Mouse (Mus musculus): ENCODE data around the gene Lpin3. TPM values are rescaled to one million over a fixed set of nuclear protein-coding genes. Genes with fewer than 3 reads are reported as not detected.

Gene Lpin3
- total and polyA plus RNA-seq, 3 experiments, result 1.1 TPM; not detected in 2

- Histone ChIP-seq H3K9me3 (replicated peaks; ENCODE audit: low read length) (no peaks in the 10 kb centered on the region), H3K9ac (ENCODE audit: insufficient read depth, low read depth) (no peak overlapping the region), H3K79me2 (replicated peaks; ENCODE audit: control insufficient read depth, extremely low read depth, insufficient read depth, poor library complexity, severe bottlenecking) (no peaks in the 10 kb centered on the region), H3K4me3 (replicated peaks in 1 of 3; ENCODE audit: low read depth in 2 of 3, low read length in 2 of 3, poor library complexity in 1 of 3) (no peak overlapping the region), H3K4me2 (ENCODE audit: insufficient read depth, low read depth, poor library complexity, severe bottlenecking) (no peak overlapping the region), H3K27me3 (replicated peaks) (no peaks in the 10 kb centered on the region), H3K36me3 (replicated peaks in 1 of 2; ENCODE audit: control insufficient read depth in 1 of 2, insufficient read depth in 1 of 2, low read length in 1 of 2) (no peaks in the 10 kb centered on the region), H3K27ac (ENCODE audit: insufficient read depth, low read depth) (no peak overlapping the region), H3K4me1 (ENCODE audit: control insufficient read depth in 1 of 2, insufficient read depth in 2 of 2) (no peaks in the 10 kb centered on the region)
- no peak for DNase-seq (ENCODE audit: extremely low read depth)
- dilution Hi-C loops (cut with MboI; ENCODE audit: extremely low pct_ligation_motif_present, extremely low pct_unique_long_range_greater_than_20kb, low sequenced_read_pairs), result no loop called here
- in situ Hi-C loops (cut with MboI; ENCODE audit: low pct_ligation_motif_present, low pct_unique_long_range_greater_than_20kb, low sequenced_read_pairs), result no loop called here
- TF ChIP-seq EP300 (IDR thresholded peaks at IDR 0.05; ENCODE audit: low read length) (no peak), CTCF (conservative IDR thresholded peaks at IDR 0.05 in 1 of 2, IDR thresholded peaks at IDR 0.05 in 1 of 2; ENCODE audit: low read depth in 2 of 2, low read length in 2 of 2) (peak in 1 of 2 experiments; percentile 27; a peak in 2 of 4 replicates), TBP (conservative IDR thresholded peaks at IDR 0.05; ENCODE audit: low read depth, low read length) (no peak), MAX (IDR thresholded peaks at IDR 0.05; ENCODE audit: low read length) (no peak), JUND (conservative IDR thresholded peaks at IDR 0.05; ENCODE audit: low read depth, low read length) (no peak), E2F4 (IDR thresholded peaks at IDR 0.05; ENCODE audit: insufficient replicate concordance, low read depth, low read length) (no peak), BHLHE40 (IDR thresholded peaks at IDR 0.05; ENCODE audit: low read depth, low read length) (no peak), ZNF384 (IDR thresholded peaks at IDR 0.05; ENCODE audit: low read depth, low read length) (no peak)
Observed at GRCm38 (mm10) chr2:160856359-160857102, 23.9 kb upstream of the Lpin3 start.

GRCm38 (mm10) chr2:160860363-160860762 lies 20.1 kb upstream of the Lpin3 start:
- Histone ChIP-seq H3K79me2 (replicated peaks; ENCODE audit: control insufficient read depth, extremely low read depth, insufficient read depth, poor library complexity, severe bottlenecking) (no peaks in the 10 kb centered on the region; the same call in 1 of the 2 replicates), H3K9ac (ENCODE audit: insufficient read depth, low read depth) (no peak overlapping the region), H3K4me3 (replicated peaks in 1 of 3; ENCODE audit: low read depth in 2 of 3, low read length in 2 of 3, poor library complexity in 1 of 3) (no peak overlapping the region), H3K9me3 (replicated peaks; ENCODE audit: low read length) (no peaks in the 10 kb centered on the region), H3K27me3 (replicated peaks) (no peaks in the 10 kb centered on the region), H3K4me2 (ENCODE audit: insufficient read depth, low read depth, poor library complexity, severe bottlenecking) (no peak overlapping the region), H3K27ac (ENCODE audit: insufficient read depth, low read depth) (no peak overlapping the region), H3K36me3 (replicated peaks in 1 of 2; ENCODE audit: control insufficient read depth in 1 of 2, insufficient read depth in 1 of 2, low read length in 1 of 2) (no peaks in the 10 kb centered on the region), H3K4me1 (ENCODE audit: control insufficient read depth in 1 of 2, insufficient read depth in 2 of 2) (peaks cover 0 to 6% of the 10 kb centered on the region in 2 experiments; a peak in 1 of 4 replicates)
- dilution Hi-C loops (cut with MboI; ENCODE audit: extremely low pct_ligation_motif_present, extremely low pct_unique_long_range_greater_than_20kb, low sequenced_read_pairs), result no loop called here
- in situ Hi-C loops (cut with MboI; ENCODE audit: low pct_ligation_motif_present, low pct_unique_long_range_greater_than_20kb, low sequenced_read_pairs), result no loop called here
- no peak for TF ChIP-seq ELF1 (IDR thresholded peaks at IDR 0.05; ENCODE audit: low read depth, low read length)
- no peak for TF ChIP-seq JUND (conservative IDR thresholded peaks at IDR 0.05; ENCODE audit: low read depth, low read length)
- no peak for TF ChIP-seq TBP (conservative IDR thresholded peaks at IDR 0.05; ENCODE audit: low read depth, low read length)
- TF ChIP-seq MEF2A (IDR thresholded peaks at IDR 0.05; ENCODE audit: borderline replicate concordance, low read depth, low read length), result no peak
- no peak for TF ChIP-seq MAFK (IDR thresholded peaks at IDR 0.05; ENCODE audit: insufficient replicate concordance, low read length)
- no peak for TF ChIP-seq CHD2 (IDR thresholded peaks at IDR 0.05; ENCODE audit: low read length)
- no peak for TF ChIP-seq EP300 (IDR thresholded peaks at IDR 0.05; ENCODE audit: low read length)
- no peak for TF ChIP-seq MAX (IDR thresholded peaks at IDR 0.05; ENCODE audit: low read length)
- no peak for TF ChIP-seq JUN (IDR thresholded peaks at IDR 0.05; ENCODE audit: insufficient read depth, low read depth, low read length)
- TF ChIP-seq ZMIZ1 (IDR thresholded peaks at IDR 0.05; ENCODE audit: low read depth, low read length), result no peak
- TF ChIP-seq KAT2A (IDR thresholded peaks at IDR 0.05; ENCODE audit: insufficient replicate concordance, low read length), result no peak
- no peak for TF ChIP-seq SMC3 (IDR thresholded peaks at IDR 0.05; ENCODE audit: low read depth, low read length)
- TF ChIP-seq RCOR1 (conservative IDR thresholded peaks at IDR 0.05; ENCODE audit: low read depth, low read length), result no peak
- TF ChIP-seq MXI1 (IDR thresholded peaks at IDR 0.05; ENCODE audit: low read depth, low read length), result no peak
- TF ChIP-seq E2F4 (IDR thresholded peaks at IDR 0.05; ENCODE audit: insufficient replicate concordance, low read depth, low read length), result no peak
- no peak for TF ChIP-seq MYC (IDR thresholded peaks at IDR 0.05; ENCODE audit: low read depth, low read length)
- TF ChIP-seq USF1 (IDR thresholded peaks at IDR 0.05; ENCODE audit: low read depth, low read length), result no peak
- no peak for TF ChIP-seq NELFE (IDR thresholded peaks at IDR 0.05; ENCODE audit: low read depth, low read length)
- TF ChIP-seq UBTF (IDR thresholded peaks at IDR 0.05; ENCODE audit: low read depth, low read length), result no peak
- DNase-seq (ENCODE audit: extremely low read depth), result no peak

Data from CH12.LX (cell line).